Mouse (Mus musculus): ENCODE data around the gene Cacna1e. TPM values are rescaled to one million over a fixed set of nuclear protein-coding genes. Genes with fewer than 3 reads are reported as not detected.

The Cacna1e gene
- total and polyA plus RNA-seq, 3 experiments, result not detected

DNA sequence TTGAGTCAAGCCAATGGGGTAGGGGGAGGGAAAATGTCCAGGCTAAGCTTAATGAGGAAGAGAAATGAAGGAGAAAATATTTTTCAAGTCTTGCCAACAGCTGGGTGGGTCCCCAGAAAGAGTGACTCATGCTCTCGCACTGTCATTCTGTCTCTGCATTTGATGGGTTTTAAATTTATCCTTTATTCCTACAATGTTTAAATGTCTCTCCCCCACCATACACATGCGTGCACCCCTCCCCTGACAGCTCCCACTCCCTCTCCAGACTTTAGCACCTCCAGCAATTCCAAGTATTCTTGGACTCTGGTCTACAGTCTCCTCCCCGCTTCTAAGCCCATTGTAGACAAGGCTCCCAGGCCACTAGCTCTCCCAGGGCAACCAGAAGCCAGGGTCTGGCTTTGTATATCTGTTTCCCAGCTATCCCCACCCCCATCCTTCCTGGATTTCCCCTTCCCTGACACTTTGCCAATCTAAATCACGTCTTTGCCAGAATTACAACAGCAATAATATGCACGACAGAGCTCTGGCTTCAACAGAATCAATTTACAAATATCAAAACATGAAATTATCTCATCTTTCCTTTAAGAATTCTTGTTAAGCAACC, 81.9 kb downstream of the Cacna1e start:
- no peak overlapping the region for H3K27ac ChIP-seq (ENCODE audit: control insufficient read depth, low read depth, low read length)
- H3K9me3 ChIP-seq (replicated peaks; ENCODE audit: insufficient read depth, low read length), result no peaks in the 10 kb centered on the region
- H3K36me3 ChIP-seq (ENCODE audit: control insufficient read depth in 1 of 2, insufficient read depth in 2 of 2, low read length in 2 of 2), result no peaks in the 10 kb centered on the region
- H3K27me3 ChIP-seq (ENCODE audit: control insufficient read depth in 1 of 2, insufficient read depth in 2 of 2, low read length in 2 of 2), result no peaks in the 10 kb centered on the region
- no peak overlapping the region for H3K9ac ChIP-seq (ENCODE audit: control insufficient read depth, low read depth, low read length, poor library complexity, severe bottlenecking)
- H3K4me3 ChIP-seq (ENCODE audit: control insufficient read depth in 1 of 2, insufficient read depth in 1 of 2, low read depth in 2 of 2, low read length in 2 of 2), result no peak overlapping the region
- DNase-seq (ENCODE audit: low read depth, low spot score), result no peak
- TF ChIP-seq ZC3H11A (IDR thresholded peaks at IDR 0.05; ENCODE audit: low read depth, low read length) (no peak), UBTF (IDR thresholded peaks at IDR 0.05; ENCODE audit: borderline replicate concordance, insufficient read depth, low read depth, low read length) (no peak), ZMIZ1 (IDR thresholded peaks at IDR 0.05; ENCODE audit: low read depth, low read length) (no peak), MAFK (IDR thresholded peaks at IDR 0.05; ENCODE audit: borderline replicate concordance, low read depth, low read length) (no peak), POLR2AphosphoS2 (IDR thresholded peaks at IDR 0.05; ENCODE audit: low read length) (no peak), NELFE (IDR thresholded peaks at IDR 0.05; ENCODE audit: low read depth, low read length) (no peak), EP300 (IDR thresholded peaks at IDR 0.05; ENCODE audit: low read depth in 1 of 2, low read length in 2 of 2) (no peak), GABPA (IDR thresholded peaks at IDR 0.05; ENCODE audit: low read depth, low read length) (no peak), MAX (IDR thresholded peaks at IDR 0.05; ENCODE audit: low read length) (no peak), TAL1 (IDR thresholded peaks at IDR 0.05; ENCODE audit: low read length) (no peak), RCOR1 (IDR thresholded peaks at IDR 0.05; ENCODE audit: low read depth, low read length) (no peak), CHD1 (IDR thresholded peaks at IDR 0.05; ENCODE audit: low read depth, low read length) (no peak), USF2 (IDR thresholded peaks at IDR 0.05; ENCODE audit: borderline replicate concordance in 1 of 2, insufficient read depth in 1 of 2, low read depth in 1 of 2, low read length in 2 of 2) (no peak), ETS1 (IDR thresholded peaks at IDR 0.05; ENCODE audit: low read depth, low read length) (no peak), SIN3A (IDR thresholded peaks at IDR 0.05; ENCODE audit: low read length) (no peak), MXI1 (IDR thresholded peaks at IDR 0.05; ENCODE audit: low read depth, low read length) (no peak), CTCF (IDR thresholded peaks at IDR 0.05 in 2 of 3, conservative IDR thresholded peaks at IDR 0.05 in 1 of 3; ENCODE audit: control insufficient read depth in 1 of 3, insufficient read depth in 1 of 3, low read depth in 2 of 3, low read length in 3 of 3, poor library complexity in 1 of 3, severe bottlenecking in 1 of 3) (no peak)
- no peaks in the 10 kb centered on the region for H3K79me2 ChIP-seq (ENCODE audit: control insufficient read depth, insufficient read depth, low read length, poor library complexity)
- H3K4me1 ChIP-seq (ENCODE audit: control insufficient read depth in 1 of 2, insufficient read depth in 2 of 2, low read length in 2 of 2), result no peaks in the 10 kb centered on the region

GRCm38 (mm10) chr1:154799257-154799656, 85.0 kb downstream of the Cacna1e start:
- no peaks in the 10 kb centered on the region for H3K9me3 ChIP-seq (replicated peaks; ENCODE audit: insufficient read depth, low read length)
- TF ChIP-seq POLR2AphosphoS5 (IDR thresholded peaks at IDR 0.05; ENCODE audit: borderline replicate concordance, low read depth, low read length), result no peak
- no peak for TF ChIP-seq BHLHE40 (IDR thresholded peaks at IDR 0.05; ENCODE audit: borderline replicate concordance, low read depth, low read length)
- no peak for TF ChIP-seq MAZ (IDR thresholded peaks at IDR 0.05; ENCODE audit: low read depth, low read length)
- TF ChIP-seq RAD21 (IDR thresholded peaks at IDR 0.05; ENCODE audit: low read depth, low read length), result no peak
- no peak for TF ChIP-seq MEF2A (IDR thresholded peaks at IDR 0.05; ENCODE audit: extremely low read depth, insufficient replicate concordance, low read depth, low read length, poor library complexity, severe bottlenecking)
- no peak for TF ChIP-seq HCFC1 (IDR thresholded peaks at IDR 0.05; ENCODE audit: low read depth, low read length)
- TF ChIP-seq ETS1 (IDR thresholded peaks at IDR 0.05; ENCODE audit: low read depth, low read length), result no peak
- no peak for TF ChIP-seq ZNF384 (IDR thresholded peaks at IDR 0.05; ENCODE audit: low read depth, low read length)
- TF ChIP-seq MYC (IDR thresholded peaks at IDR 0.05; ENCODE audit: low read depth, low read length), result no peak
- TF ChIP-seq MXI1 (IDR thresholded peaks at IDR 0.05; ENCODE audit: low read depth, low read length), result no peak
- no peak for TF ChIP-seq NELFE (IDR thresholded peaks at IDR 0.05; ENCODE audit: low read depth, low read length)
- TF ChIP-seq POLR2AphosphoS2 (IDR thresholded peaks at IDR 0.05; ENCODE audit: low read length), result no peak
- TF ChIP-seq MAFK (IDR thresholded peaks at IDR 0.05; ENCODE audit: borderline replicate concordance, low read depth, low read length), result no peak

More at GRCm38 (mm10) chr1:154799257-154799656, 85.0 kb downstream of the Cacna1e start:
- Histone ChIP-seq H3K36me3 (ENCODE audit: control insufficient read depth in 1 of 2, insufficient read depth in 2 of 2, low read length in 2 of 2) (no peaks in the 10 kb centered on the region), H3K4me1 (ENCODE audit: control insufficient read depth in 1 of 2, insufficient read depth in 2 of 2, low read length in 2 of 2) (no peaks in the 10 kb centered on the region), H3K79me2 (ENCODE audit: control insufficient read depth, insufficient read depth, low read length, poor library complexity) (no peaks in the 10 kb centered on the region), H3K27ac (ENCODE audit: control insufficient read depth, low read depth, low read length) (no peak overlapping the region), H3K9ac (ENCODE audit: control insufficient read depth, low read depth, low read length, poor library complexity, severe bottlenecking) (no peak overlapping the region), H3K4me3 (ENCODE audit: control insufficient read depth in 1 of 2, insufficient read depth in 1 of 2, low read depth in 2 of 2, low read length in 2 of 2) (no peak overlapping the region), H3K27me3 (ENCODE audit: control insufficient read depth in 1 of 2, insufficient read depth in 2 of 2, low read length in 2 of 2) (no peaks in the 10 kb centered on the region)
- no peak for DNase-seq (ENCODE audit: low read depth, low spot score)
